Mouse (Mus musculus) R1 (cell line): ENCODE measurements at regions not wholly inside any gene's neighbourhood (a gene's known extent, or its start where the extent isn't known, plus 50 kb on each side); places are given as distances from the start of the nearest gene placed in this dataset.

Source experiments
- DNase-seq: peaks from one replicate; pipeline ENCODE4 v3.0.0-alpha.2; 2018; ENCODE audit warnings: low read depth, low spot score

DNA sequence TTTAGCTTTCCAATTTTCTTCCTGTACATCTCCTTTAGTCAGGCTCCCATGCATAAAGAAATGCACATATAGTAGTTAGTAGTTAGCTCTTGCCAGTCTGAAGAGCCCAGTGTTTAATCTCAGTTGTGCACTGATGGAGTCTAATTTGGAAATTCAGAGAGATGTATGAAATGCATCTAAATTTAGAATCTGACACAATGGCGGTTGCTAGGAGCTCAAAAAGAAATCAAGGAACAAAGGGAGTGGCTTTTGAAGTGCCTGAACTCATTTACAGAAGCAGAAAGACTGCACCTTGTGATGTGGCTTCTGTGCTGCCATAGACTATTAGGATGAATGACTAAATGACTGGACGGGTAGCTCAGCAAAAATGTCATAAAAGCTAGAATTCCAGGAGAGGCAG, 916.3 kb downstream of the Rps29 start:
- no peak for DNase-seq

- no peak for DNase-seq
Measured at GRCm38 (mm10) chr12:68231803-68232202, 927.2 kb downstream of the Rps29 start.

- no peak for DNase-seq
Measured at GRCm38 (mm10) chr12:68217091-68217490, 941.9 kb downstream of the Rps29 start.

DNA sequence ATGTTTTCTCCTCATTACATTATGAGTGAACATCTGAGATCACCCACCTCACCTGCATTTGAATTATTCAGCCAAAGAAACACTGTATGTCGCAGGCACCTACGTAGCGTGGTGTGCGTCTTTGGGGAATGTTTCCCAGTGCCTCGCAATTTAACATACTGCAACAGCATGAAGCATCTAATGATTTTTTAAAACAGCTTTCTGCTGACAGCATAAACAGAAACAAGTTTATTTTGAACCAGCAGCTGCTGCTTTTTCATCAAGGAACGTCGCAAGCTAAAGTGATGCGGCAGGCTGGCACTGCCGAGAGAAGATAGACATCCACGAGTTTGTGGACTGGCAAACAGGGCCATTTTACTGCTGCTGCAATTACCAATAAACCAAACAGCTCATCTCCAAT, 950.7 kb downstream of the Rps29 start:
- no peak for DNase-seq

DNA sequence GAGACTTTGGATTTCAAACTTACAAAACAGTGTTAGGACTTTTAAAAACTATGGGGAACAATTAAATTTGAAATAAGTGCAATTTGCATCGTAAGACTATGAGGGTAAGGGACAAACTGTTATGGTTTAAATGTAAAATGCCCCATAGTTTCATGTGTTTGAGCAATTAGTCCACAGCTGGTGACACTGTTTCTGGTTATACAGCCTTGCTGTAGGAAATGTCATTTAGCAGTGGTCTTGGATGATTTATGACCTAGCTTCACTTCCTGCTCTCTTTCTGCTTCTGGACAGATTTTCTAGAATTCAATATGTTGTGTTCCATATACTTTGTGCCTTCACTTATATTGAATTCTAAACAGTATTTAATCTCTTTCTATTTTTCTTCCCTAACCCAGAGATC, 961.5 kb upstream of the Mdga2 start:
- no peak for DNase-seq

- no peak for DNase-seq
Measured at GRCm38 (mm10) chr12:68161317-68161716, 939.0 kb upstream of the Mdga2 start.

DNA sequence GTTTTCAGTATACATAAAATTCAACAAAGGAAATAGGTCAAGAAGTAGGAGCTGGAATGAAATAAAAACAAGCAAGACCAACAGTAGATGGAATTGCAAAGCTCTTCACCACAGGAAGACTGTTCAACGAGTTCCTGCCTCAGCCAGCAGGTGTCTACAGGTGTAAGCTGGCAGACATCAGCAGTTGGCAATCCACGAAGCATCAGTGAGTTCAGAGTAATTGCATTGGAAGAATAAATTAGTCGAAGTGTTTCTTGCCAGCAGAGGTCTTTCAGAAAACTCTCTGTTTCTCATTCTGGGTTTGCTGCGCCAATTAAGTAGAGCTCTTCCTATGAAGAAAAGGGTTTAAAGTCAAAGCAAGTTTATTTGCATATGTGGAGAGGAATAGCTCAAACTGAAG, 925.7 kb upstream of the Mdga2 start:
- peak; percentile 12 for DNase-seq

GRCm38 (mm10) chr12:68139831-68140230, 917.5 kb upstream of the Mdga2 start:
- no peak for DNase-seq

GRCm38 (mm10) chr12:68131776-68132175, 909.4 kb upstream of the Mdga2 start:
- peak; percentile 51 for DNase-seq

GRCm38 (mm10) chr12:68115762-68116161, 893.4 kb upstream of the Mdga2 start:
- no peak for DNase-seq
